Mouse (Mus musculus) thymus, postnatal 10 days (tissue): ENCODE data around the gene Tnik.

Experiments
- DNase-seq, 2 experiments: peaks; one replicate each; pipeline ENCODE4 v3.0.0; 2021; ENCODE audit warnings: low spot score in 2 of 2

Gene Tnik

GRCm38 (mm10) chr3:28346476-28346875, 83.5 kb downstream of the Tnik start:
- no peak for DNase-seq

GRCm38 (mm10) chr3:28348746-28349145, 85.7 kb downstream of the Tnik start:
- DNase-seq, result no peak

GRCm38 (mm10) chr3:28350147-28350801, 87.3 kb downstream of the Tnik start:
- no peak for DNase-seq

- DNase-seq, result no peak
Observed at GRCm38 (mm10) chr3:28358391-28358790, 95.4 kb downstream of the Tnik start.

GRCm38 (mm10) chr3:28359138-28359537, 96.1 kb downstream of the Tnik start:
- DNase-seq, result no peak

GRCm38 (mm10) chr3:28361056-28361455, 98.0 kb downstream of the Tnik start:
- no peak for DNase-seq

- no peak for DNase-seq
Observed at GRCm38 (mm10) chr3:28363441-28364125, 100.6 kb downstream of the Tnik start.

GRCm38 (mm10) chr3:28368746-28369145, 105.7 kb downstream of the Tnik start:
- DNase-seq, result no peak

GRCm38 (mm10) chr3:28369266-28369665, 106.3 kb downstream of the Tnik start:
- DNase-seq, result no peak

- no peak for DNase-seq
Observed at GRCm38 (mm10) chr3:28369698-28370097, 106.7 kb downstream of the Tnik start.

GRCm38 (mm10) chr3:28371583-28371982, 108.6 kb downstream of the Tnik start:
- no peak for DNase-seq

- no peak for DNase-seq
Observed at GRCm38 (mm10) chr3:28372459-28372858, 109.4 kb downstream of the Tnik start.

- DNase-seq, result no peak
Observed at GRCm38 (mm10) chr3:28374738-28375510, 111.9 kb downstream of the Tnik start.

- DNase-seq, result no peak
Observed at GRCm38 (mm10) chr3:28380224-28380623, 117.2 kb downstream of the Tnik start.

- DNase-seq, result no peak
Observed at GRCm38 (mm10) chr3:28383526-28384126, 120.6 kb downstream of the Tnik start.

- no peak for DNase-seq
Observed at GRCm38 (mm10) chr3:28385199-28385975, 122.4 kb downstream of the Tnik start.

- DNase-seq, result no peak
Observed at GRCm38 (mm10) chr3:28388540-28388939, 125.5 kb downstream of the Tnik start.

- DNase-seq, result no peak
Observed at GRCm38 (mm10) chr3:28390183-28390582, 127.2 kb downstream of the Tnik start.

- DNase-seq, result no peak
Observed at GRCm38 (mm10) chr3:28392542-28392941, 129.5 kb downstream of the Tnik start.

- no peak for DNase-seq
Observed at GRCm38 (mm10) chr3:28398781-28399180, 135.8 kb downstream of the Tnik start.

GRCm38 (mm10) chr3:28399593-28400216, 136.7 kb downstream of the Tnik start:
- DNase-seq, result no peak
